Mouse (Mus musculus) left cerebral cortex, postnatal 14 days (tissue): ENCODE data around the gene Epb41l2. TPM values are rescaled to one million over a fixed set of nuclear protein-coding genes. Genes with fewer than 3 reads are reported as not detected.
A peak's percentile ranks its signal among the peaks of the same experiment; 100 is the strongest.

Experiments
- DNase-seq, 2 experiments: peaks; one replicate each; pipeline ENCODE4 v3.0.0; 2021 to 2022; ENCODE audit warnings: low spot score in 2 of 2, mixed read lengths in 1 of 2
- intact Hi-C: fragments of 180-260 bp; cut with DNase I; formaldehyde crosslinking; loops from one replicate; pipeline ENCODE4 v1.15.1; 2025
- total RNA-seq, 2 experiments: library from RNA; stranded (reverse); gene quantifications; 2 replicates each; pipeline ENCODE4 v1.2.3; 2021

The Epb41l2 gene
- total RNA-seq, 2 experiments from 2014 or later = 199 to 201 TPM

DNA sequence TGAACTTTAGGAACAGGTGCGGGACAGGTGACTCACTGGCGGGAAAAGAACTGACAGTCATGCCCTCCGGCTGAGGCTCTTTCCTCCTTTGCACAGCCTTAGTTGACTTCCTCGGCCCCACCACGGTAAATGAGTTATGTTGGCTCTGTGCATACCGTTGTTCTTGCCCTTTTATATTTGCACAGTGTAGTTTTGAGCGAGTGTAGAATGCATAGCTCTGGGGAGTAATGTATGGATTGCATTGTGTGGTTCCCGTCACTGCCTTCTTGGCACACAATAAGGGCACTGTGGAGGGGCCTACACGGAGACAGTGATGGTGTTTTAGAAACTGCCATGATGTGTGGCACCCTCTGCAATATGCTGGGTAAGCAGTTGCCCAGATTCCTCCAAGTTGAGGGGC, 93.6 kb downstream of the Epb41l2 start:
- intact Hi-C loops = no loop called here
- no peak for DNase-seq

DNA sequence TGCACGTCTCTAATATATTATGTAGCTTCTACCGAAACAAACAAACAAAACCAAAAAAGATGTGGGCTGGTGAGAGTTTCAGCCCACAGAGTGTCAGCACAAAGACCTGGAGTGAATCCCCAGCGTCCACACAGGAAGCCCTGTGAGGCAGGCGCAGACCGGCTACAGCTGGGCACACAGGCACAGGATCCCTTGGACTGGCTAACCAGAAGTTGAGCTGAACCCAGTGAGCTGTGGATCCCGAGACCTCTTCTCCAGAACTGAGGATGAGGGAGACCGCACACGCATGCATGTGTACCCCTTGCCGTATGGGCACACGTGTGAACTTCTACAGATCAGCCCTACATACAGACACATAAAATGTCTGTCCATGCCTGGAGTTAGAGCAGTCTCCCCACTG, 94.2 kb downstream of the Epb41l2 start:
- intact Hi-C loops = no loop called here
- DNase-seq = no peak

DNA sequence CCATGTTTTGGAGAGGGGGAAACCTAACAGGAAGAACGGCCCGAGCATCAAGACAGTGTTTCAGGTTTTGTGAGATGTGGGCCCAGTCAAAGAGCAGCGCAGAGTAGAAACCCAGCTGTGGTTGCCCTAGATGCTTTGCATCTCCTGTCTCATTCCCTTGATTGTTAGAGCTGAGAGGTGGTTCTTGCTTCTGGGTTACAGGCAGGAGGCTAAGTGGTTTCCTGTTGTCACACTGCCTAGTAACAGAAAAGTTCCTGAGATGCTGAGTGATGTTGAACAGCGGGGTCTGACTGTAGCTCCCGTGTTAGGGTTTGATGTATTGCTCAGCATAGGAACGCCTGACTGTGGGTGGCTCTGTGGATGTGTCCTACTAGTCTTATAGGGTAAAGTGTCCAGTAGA, 97.5 kb downstream of the Epb41l2 start:
- intact Hi-C loops = no loop called here
- no peak for DNase-seq

DNA sequence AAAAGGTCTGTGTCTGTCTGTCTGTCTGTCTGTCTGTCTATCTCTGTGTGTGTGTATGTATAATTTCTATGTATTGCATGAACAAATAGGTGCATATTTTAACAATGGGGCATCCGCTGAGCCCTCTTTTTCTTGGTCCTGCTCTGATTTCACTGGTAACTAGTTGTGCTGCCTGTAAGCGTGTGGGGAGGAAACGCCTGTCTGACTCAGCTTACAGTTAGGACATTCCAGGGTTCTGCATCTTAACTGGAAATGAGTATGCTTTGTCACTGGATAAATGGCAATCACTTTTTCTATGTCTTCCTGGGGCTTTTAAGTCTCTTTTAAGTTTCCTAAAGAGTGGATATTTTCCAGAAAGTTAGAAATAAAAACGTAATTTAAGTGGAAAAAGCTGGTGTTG, 98.4 kb downstream of the Epb41l2 start:
- DNase-seq = no peak
- intact Hi-C loops = no loop called here

DNA sequence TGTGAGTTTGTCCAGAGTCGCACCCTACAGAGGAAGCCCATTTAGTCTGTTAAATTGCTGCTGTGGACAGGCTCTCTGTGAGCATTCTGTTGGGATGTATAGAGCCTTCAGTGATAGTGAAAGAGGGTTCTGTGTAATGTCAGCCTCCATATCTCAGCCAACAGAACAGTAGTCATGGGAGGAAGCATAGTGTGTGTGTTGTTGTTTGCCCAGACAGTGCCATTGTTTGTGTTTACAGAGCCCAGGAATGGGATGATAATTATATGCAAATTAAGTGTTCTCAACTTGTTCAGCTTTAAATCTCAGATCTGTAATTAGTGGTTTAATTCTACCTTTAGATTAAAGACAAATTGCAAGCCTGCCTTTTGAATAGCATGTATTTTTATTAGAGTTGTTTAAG, 102.2 kb downstream of the Epb41l2 start:
- intact Hi-C loops = no loop called here

DNA sequence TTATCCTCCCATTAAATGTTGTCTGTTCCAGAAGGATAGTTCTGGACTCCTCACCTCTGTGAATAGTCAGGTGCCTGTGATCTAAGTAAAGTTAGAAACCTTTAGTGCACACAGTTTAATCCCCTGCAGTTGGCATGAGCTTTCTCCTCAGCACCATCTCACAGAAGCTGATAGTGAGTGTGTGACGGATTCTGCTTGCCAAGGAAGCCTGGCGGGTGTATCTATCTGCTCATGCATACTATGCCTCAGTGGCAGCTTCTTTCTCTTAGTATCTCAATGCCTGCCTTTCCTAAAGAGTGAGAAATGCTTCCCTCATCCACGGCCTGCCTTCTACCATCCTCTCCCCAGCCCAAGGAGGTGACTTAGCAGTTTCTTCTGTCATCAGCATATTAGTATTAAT, 103.1 kb downstream of the Epb41l2 start:
- intact Hi-C loops = no loop called here
- DNase-seq = no peak

More for the DNA sequence above, 102.2 kb downstream of the Epb41l2 start:
- DNase-seq = no peak

DNA sequence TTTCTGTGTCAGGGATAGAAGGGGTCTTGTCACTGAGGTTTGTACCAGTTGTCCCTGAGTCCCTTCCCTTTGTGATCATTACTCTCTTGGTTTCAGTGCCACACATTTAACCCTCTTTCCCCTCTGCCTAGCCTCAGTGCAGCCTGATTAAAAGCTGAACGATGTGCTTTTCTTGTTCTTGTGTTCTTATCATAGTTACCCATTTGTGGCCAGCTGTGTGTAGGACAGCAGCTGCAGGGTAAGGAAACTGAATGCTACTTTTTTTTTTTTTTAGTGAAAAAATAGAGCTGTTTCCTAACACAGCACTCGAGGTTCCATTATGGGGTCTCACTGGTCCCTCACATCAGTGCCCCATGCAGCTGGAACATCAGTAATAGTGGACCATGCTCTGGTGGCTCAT, 106.9 kb downstream of the Epb41l2 start:
- DNase-seq = no peak
- intact Hi-C loops = no loop called here

DNA sequence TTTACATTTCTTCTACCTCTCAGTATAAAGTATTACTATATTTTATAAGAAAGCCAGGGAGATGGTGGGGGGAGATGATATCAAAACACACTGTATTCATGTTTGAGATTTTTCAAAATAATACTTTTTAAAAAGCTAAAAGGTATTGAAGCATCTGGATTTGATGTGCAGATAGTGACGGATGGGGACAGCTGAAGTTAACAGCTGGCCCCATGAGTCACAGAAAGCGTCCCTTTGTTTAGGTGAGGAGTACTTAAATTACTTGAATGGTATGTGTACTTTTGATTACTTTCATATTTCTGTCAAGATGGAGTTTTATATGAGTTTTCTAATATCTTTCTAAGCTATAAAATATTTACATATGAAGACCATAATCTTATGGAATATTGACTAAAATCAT, 112.3 kb downstream of the Epb41l2 start:
- DNase-seq = no peak
- intact Hi-C loops = no loop called here

DNA sequence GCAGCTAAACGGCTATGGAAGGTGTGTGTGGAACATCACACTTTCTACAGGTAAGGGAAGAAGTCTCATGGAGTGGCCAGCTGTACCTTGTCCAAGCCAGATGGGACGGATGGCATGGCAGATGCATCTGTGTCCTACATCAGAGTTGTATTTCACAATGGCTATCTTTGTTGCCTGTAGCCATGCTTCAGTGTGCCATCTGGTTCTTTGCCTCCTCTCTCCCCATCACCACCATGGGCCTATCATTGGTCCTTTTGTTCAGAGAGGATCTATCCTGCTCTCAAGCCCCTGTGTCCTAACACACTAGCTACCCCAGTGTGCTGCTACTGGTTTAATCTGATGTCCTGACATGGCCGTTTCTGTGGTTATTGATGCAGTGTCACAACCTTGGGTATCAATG, 120.1 kb downstream of the Epb41l2 start:
- intact Hi-C loops = loop anchor here (10.0 kb wide), 2 partner anchors 85 to 115 kb away; no protein-coding TSS in a partner anchor
- no peak for DNase-seq

DNA sequence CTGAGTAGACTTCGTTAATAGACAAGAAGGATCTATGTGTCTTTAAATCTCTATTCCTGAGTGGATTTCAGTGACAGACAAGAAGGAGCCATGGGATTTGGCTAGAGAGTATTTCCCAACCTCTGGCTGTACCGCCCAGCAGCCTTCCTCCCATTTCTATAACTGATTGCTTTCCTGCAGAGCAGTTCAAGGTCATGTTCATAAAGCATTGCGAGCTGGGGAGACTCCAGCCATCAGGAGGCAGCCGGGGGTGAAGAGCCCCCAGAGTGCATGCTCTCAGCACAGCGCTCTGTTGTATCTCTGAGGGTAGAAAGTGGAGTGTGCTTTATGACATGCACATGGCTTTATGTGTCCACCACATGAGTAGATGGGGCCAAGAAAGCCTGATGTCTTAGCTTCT, 123.2 kb downstream of the Epb41l2 start:
- DNase-seq = no peak
- intact Hi-C loops = loop anchor here (10.0 kb wide), 2 partner anchors 88 to 118 kb away; no protein-coding TSS in a partner anchor

DNA sequence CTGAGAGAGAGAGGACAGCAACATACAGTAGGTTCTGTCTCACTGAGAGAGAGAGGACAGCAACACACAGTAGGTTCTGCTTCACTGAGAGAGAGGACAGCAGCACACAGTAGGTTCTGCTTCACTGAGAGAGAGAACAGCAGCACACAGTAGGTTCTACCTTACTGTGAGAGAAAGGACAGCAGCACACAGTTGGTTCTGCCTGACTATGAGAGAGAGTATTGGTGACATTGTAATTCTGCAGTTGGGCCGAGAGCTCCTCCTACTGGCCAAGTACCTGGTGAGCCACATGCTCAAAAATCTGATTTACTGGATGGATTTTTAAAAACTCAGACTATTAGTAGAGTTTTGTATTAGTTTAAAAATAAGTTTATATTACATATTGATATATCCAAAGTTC, 128.9 kb downstream of the Epb41l2 start:
- DNase-seq = peak; percentile 73 to 86
- intact Hi-C loops = loop anchor here (1.0 to 10.0 kb wide), 3 partner anchors 94 to 220 kb away; no protein-coding TSS in a partner anchor

DNA sequence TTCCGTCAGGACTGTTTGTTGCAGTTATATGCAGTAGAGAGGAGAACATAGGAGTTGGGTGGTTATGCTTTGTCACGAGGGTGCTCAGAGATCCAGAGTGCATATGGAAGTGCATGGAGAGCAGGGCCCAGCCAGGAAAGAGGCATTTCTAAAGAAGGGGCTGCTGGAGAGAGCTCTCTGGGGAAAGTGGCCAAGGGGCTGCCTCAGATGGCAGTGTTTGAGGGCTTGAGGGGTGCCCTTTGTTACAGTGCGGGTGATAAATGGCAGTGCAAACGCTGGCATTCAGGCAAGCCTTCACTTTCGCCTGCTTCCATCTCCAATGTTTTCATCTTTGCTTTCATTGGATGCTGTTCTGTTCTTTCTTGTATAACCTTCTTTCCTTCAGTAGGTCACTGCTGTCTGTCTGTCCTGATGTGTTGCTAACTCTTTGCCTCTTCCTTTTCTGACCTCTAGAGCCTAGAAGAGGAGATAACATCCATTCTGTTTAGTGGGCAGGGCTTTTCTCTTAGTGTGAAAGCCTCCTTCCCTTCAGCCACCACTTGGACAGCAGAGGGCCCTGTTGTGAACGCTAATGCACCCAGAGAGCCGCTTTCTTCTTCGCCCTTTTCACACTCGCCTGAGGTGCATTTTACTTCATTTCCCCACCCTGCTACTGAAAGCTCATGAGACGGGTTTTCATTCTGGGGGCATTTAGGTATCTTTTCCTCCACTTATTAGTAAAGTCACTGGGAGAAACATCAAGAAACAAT, 139.9 kb downstream of the Epb41l2 start:
- DNase-seq = no peak
- intact Hi-C loops = no loop called here

DNA sequence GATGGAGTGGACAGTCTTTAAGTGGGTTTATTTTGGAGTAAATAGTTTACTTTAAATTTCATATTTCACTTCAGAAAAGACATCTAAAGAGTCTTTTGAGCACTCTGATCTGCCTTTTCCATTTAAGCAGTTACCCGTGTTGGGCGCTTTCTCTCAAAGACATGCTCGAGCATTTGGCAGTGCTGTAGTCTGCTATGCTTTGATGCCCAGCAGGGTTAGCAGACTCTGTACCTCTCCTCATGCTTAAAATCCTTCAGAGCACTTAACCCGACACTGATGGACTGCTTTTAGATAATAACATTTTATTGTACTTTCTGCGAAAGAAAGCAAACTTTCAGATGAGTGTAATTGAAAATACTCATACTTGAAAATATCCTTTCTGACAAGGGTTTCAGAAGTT, 143.7 kb downstream of the Epb41l2 start:
- intact Hi-C loops = no loop called here
- no peak for DNase-seq

DNA sequence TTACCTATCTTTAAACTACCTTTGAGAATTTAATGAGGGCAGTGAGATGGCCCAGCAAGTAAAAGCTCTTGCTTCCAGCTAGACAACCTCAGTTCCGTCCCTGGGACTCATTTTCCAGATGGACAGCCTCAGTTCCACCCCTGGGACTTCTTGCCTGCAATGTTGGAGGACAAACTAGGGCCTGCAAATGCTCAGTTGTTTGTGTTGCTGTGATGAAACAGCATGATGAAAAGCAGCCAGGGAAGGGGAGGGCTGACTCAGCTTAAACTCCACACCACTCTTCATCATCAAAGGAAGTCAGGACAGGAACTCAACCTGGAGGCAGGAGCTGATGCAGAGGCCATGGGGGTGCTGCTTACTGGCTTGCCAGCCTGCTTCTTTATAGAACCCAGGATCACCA, 154.2 kb downstream of the Epb41l2 start:
- intact Hi-C loops = no loop called here

DNA sequence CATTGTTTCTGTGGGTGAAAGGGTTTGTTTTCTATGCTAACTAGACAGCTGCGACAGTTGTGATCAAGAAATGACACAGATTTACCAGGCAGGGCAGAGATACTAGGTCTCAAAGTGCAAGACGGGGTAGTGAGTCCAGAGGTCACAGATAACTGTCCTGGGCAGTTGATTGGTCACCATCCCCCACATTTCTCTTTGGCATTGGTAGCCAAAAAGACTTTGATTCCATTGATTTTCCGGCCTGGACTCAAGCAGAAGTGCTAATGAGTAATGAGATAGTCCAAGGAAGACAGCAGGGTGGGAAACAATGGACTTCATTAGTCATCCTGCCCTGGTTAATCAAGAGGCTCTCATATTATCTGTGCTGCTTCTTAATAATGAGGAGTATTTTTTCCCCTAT, 160.4 kb downstream of the Epb41l2 start:
- intact Hi-C loops = no loop called here
- no peak for DNase-seq

More for the DNA sequence above, 154.2 kb downstream of the Epb41l2 start:
- DNase-seq = no peak

DNA sequence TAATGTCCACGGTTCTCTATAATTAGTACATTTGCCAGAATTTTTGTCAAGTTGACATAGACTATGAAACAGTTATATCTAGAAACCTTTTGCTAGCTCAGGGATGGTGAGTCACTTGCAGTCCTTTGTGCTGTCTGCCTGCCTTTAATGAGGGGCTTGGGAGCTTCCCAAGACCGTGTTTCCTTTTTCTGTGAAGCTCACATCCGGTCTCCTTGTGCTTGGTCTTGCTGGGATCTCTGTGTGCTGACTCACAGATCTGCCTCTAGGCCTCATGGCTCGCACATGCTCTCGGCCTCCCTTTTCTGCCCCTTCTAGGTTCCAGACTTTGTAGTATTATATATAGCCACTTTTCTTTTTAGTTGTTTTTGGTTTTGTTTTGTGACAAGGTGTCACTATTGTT, 160.8 kb downstream of the Epb41l2 start:
- DNase-seq = no peak
- intact Hi-C loops = no loop called here

DNA sequence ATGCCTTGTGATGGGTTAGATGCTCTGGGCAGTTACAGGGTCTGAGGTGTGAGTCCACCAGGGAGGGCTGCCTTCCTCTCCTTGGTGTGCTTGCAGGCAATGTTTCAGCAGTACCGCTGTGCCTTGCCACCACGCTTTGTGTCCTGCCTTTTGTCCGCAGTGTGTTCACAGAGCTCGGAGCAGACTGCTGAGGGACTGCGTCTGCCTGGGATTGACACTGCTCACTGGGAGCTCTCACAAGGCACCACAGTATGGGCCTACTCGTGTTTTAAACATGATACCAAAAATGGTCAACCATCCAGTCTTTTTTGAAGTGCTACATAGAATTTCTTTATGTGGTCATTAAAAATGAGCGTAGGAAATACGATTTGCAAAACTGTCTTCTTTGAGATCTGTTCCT, 164.1 kb downstream of the Epb41l2 start:
- intact Hi-C loops = no loop called here
- DNase-seq = no peak

DNA sequence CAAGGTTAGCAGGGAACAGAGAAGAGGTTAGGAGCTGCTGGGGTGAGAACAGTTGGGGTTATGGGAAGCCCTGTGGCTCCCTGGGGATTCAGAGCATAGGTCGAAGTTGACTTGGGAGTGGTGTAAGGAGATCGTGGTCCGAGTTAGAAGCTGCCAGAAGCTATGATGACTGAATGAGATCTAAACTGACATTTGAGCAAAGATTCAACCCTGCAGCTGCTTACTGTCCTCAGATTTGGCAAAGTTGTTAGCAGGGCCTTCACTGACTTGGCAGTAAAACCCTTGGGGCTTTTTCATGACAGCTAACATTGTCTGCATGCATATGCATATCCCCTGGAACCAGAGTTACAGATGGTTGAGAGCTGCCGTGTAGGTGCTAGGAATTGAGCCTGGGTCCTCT, 166.6 kb downstream of the Epb41l2 start:
- DNase-seq = no peak
- intact Hi-C loops = no loop called here

DNA sequence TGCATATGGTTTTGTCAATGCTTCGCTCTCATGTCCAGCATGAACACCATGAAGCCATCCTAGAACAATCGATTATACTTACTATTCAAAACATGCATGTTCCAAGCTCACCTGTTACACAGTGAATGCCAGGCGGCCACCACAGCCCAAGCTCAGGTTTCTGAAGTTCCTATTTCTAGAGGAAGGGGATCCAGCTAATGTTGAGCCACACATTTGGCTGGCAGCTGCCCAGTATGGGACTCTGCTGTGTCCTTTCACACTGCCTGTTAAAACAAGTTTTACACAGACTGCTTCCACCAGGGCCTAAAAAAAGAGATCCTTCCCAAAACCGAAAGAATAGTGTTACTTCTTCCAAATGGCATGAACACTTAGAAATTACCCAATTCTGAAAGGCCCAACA, 167.0 kb downstream of the Epb41l2 start:
- intact Hi-C loops = no loop called here
- no peak for DNase-seq

DNA sequence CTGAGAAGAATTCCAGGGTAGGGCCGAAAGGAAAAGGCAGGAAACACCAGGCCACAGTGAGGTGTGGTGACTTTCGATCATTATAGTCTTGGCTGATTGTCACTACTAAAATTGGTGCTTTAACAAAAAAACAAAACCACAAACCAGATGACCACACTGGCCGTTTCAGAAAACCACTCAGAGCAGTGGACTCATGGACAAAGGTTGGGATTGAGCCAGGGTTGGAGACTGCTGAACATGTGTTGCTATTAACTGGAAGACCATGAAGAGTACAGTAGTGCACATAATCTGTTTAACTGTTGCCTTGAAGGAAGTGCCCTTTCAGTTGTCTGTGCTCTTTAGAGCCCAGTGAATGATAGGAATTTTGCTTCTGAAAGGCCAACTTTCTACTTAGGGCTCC, 167.5 kb downstream of the Epb41l2 start:
- DNase-seq = no peak
- intact Hi-C loops = no loop called here

DNA sequence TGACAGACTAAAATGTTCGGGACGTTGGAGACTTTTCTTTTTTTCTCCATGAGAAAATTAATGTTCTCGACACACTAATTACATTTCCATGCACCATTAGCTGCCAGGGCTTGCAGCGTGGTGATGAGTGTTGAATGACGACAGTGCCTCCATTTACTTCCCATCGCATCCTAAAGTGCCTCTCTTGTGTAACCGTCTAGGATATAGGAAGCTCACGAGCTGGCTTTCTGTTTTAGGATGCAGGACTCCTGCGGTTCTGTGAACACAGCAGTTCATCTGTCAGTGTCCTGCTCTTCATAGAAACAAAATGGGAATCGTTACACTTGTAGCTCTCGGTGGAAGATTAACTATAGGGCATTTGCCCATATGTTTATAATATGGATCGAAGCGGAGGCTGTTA, 171.7 kb downstream of the Epb41l2 start:
- no peak for DNase-seq
- intact Hi-C loops = no loop called here

DNA sequence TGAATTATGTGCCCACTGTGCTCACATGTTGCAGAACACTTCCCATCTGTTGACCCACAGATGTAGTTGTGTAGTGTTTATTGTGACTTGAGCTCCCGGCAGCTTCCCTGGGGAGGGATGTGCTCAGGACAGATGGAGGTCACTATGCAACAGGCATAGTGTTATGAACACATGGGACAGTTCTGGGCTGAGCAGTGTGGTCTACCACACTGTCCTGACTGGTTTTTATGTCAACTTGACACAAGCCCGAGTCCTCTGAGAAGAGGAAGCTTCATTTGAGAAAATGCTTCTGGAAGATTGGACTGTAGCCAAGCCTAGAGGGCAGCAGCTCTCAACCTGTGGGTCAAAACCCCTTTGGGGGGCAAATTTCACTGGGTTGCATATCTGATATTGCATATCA, 173.5 kb downstream of the Epb41l2 start:
- intact Hi-C loops = no loop called here
- DNase-seq = no peak
